8 mouse cellular contexts compared by ENCODE assay signal in genomic region chr8:119395072-119395950, GRCm38 (mm10). TPM values are rescaled to one million over a fixed set of nuclear protein-coding genes. Genes with fewer than 3 reads are reported as not detected.
DNase-seq lines count a peak whose midpoint lies in the region; ATAC-seq and TF ChIP-seq lines count a peak whose summit lies in the region.

No protein-coding gene starts in this region.

- peak; percentile 36 for DNase-seq in kidney, adult 9 months
- DNase-seq in kidney, adult 18-20 months, result no peak
- DNase-seq in ES-E14 (ENCODE audit: low read depth, low spot score), result no peak
- DNase-seq in embryo, embryonic 9.5 days (ENCODE audit: extremely low spot score), result peak; percentile 27
- peak; percentile 83 for DNase-seq in midbrain, embryonic 11.5 days (ENCODE audit: low spot score, missing footprints)
- DNase-seq in layer of hippocampus, adult 18-20 months (ENCODE audit: low spot score in 2 of 2), result no peak
- DNase-seq in urinary bladder, postnatal 36 days (ENCODE audit: low spot score in 2 of 2), result no peak

- no peaks in the 10 kb centered on the region for H3K36me3 ChIP-seq in ES-E14 (ENCODE audit: control insufficient read depth, insufficient read depth, low read length, poor library complexity, severe bottlenecking)
- no peaks in the 10 kb centered on the region for H3K36me3 ChIP-seq in hindbrain, embryonic 15.5 days
- no peaks in the 10 kb centered on the region for H3K36me3 ChIP-seq in midbrain, embryonic 11.5 days (ENCODE audit: control insufficient read depth, insufficient read depth, low read length)

- H3K9ac ChIP-seq in ES-E14 (ENCODE audit: insufficient read depth, low read depth, low read length, poor library complexity, severe bottlenecking), result peak overlapping the region; percentile 68
- peak overlapping the region; percentile 92 for H3K9ac ChIP-seq in hindbrain, embryonic 15.5 days
- peak overlapping the region; percentile 86 for H3K9ac ChIP-seq in midbrain, embryonic 11.5 days (ENCODE audit: low read length)

- no peak overlapping the region for H3K27ac ChIP-seq in ES-E14 (ENCODE audit: insufficient read depth, low read depth, low read length, poor library complexity, severe bottlenecking)
- peak overlapping the region; percentile 91 for H3K27ac ChIP-seq in hindbrain, embryonic 15.5 days (replicated peaks)
- peak overlapping the region; percentile 77 for H3K27ac ChIP-seq in midbrain, embryonic 11.5 days (ENCODE audit: low read depth, low read length)

- H3K4me3 ChIP-seq in ES-E14 (ENCODE audit: insufficient read depth in 1 of 2, low read depth in 1 of 2, low read length in 2 of 2, poor library complexity in 1 of 2, severe bottlenecking in 1 of 2), result peak overlapping the region; percentile 66 to 79
- H3K4me3 ChIP-seq in hindbrain, embryonic 15.5 days, result peak overlapping the region; percentile 91
- peak overlapping the region; percentile 83 for H3K4me3 ChIP-seq in midbrain, embryonic 11.5 days (ENCODE audit: low read depth, low read length)

- peaks cover 0 to 5% of the 10 kb centered on the region in 2 experiments; a peak in 1 of 4 replicates for H3K4me1 ChIP-seq in ES-E14 (ENCODE audit: control insufficient read depth in 2 of 2, insufficient read depth in 2 of 2, low read length in 2 of 2, poor library complexity in 1 of 2)
- peaks cover 26% of the 10 kb centered on the region for H3K4me1 ChIP-seq in hindbrain, embryonic 15.5 days (replicated peaks)
- H3K4me1 ChIP-seq in midbrain, embryonic 11.5 days (ENCODE audit: control insufficient read depth, insufficient read depth, low read length), result peaks cover 8% of the 10 kb centered on the region

- peak overlapping the region; percentile 100 for H3K4me2 ChIP-seq in hindbrain, embryonic 15.5 days
- peak overlapping the region; percentile 100 for H3K4me2 ChIP-seq in midbrain, embryonic 11.5 days

- H3K9me3 ChIP-seq in ES-E14 (ENCODE audit: control insufficient read depth, insufficient read depth, low read depth, low read length), result no peaks in the 10 kb centered on the region
- no peaks in the 10 kb centered on the region for H3K9me3 ChIP-seq in hindbrain, embryonic 15.5 days
- no peaks in the 10 kb centered on the region for H3K9me3 ChIP-seq in midbrain, embryonic 11.5 days (ENCODE audit: control insufficient read depth, low read length)

- ATAC-seq in hindbrain, embryonic 15.5 days (ENCODE audit: low FRiP score, low read depth), result peak; percentile 49
- peak; percentile 70 for ATAC-seq in midbrain, embryonic 11.5 days (ENCODE audit: low FRiP score)

- no peaks in the 10 kb centered on the region for H3K27me3 ChIP-seq in hindbrain, embryonic 15.5 days
- no peaks in the 10 kb centered on the region for H3K27me3 ChIP-seq in midbrain, embryonic 11.5 days (ENCODE audit: control insufficient read depth, insufficient read depth, low read length)

- WGBS in hindbrain, embryonic 15.5 days, result 11% methylated on average over 42 of the region's 83 CpGs
- 7% methylated on average over 67 of the region's 83 CpGs for WGBS in midbrain, embryonic 11.5 days

- in situ Hi-C loops in ES-E14 (cut with MboI; ENCODE audit: low sequenced_read_pairs in 2 of 2, unreplicated experiment in 2 of 2), result no loop called here

TF ChIP-seq in ES-E14, 5 proteins besides CTCF, POLR2A, EP300 and RAD21:
- TF ChIP-seq ZC3H11A (IDR thresholded peaks at IDR 0.05; ENCODE audit: borderline replicate concordance, low read depth, low read length) (no peak), CHD2 (IDR thresholded peaks at IDR 0.05; ENCODE audit: low read depth, low read length) (no peak), MAFK (IDR thresholded peaks at IDR 0.05; ENCODE audit: insufficient read depth, low read depth, low read length) (no peak), ZNF384 (IDR thresholded peaks at IDR 0.05; ENCODE audit: low read depth, low read length) (no peak), HCFC1 (IDR thresholded peaks at IDR 0.05; ENCODE audit: borderline replicate concordance, insufficient read depth, low read length) (no peak)

RNA-seq across cellular contexts. Expression of gene Mlycd, which starts 0.6 kb away (rescaled TPM):
- total RNA-seq in ES-E14 (2012; rRNA removed), result 4.9 and 5.8 TPM in 2 replicates
- 16.8 and 18.5 TPM in 2 replicates for polyA plus RNA-seq in hindbrain, embryonic 15.5 days (2015; fragmentation: Nextera tagmentation; extraction: Ambion mirVana)
- polyA plus RNA-seq in midbrain, embryonic 11.5 days (2014; fragmentation: Nextera tagmentation; extraction: Ambion mirVana), result 11.3 and 11.6 TPM in 2 replicates
- total RNA-seq in layer of hippocampus, adult 18-20 months (2021), result 10 to 100 TPM; 28.2 to 28.7 TPM

RNA-seq across cellular contexts. Expression of gene Osgin1, which starts 38.6 kb away (rescaled TPM):
- 0.32 and 0.36 TPM in 2 replicates for total RNA-seq in ES-E14 (2012; rRNA removed)
- 0.38 TPM in 2 replicates for polyA plus RNA-seq in hindbrain, embryonic 15.5 days (2015; fragmentation: Nextera tagmentation; extraction: Ambion mirVana)
- 0.21 and 0.26 TPM in 2 replicates for polyA plus RNA-seq in midbrain, embryonic 11.5 days (2014; fragmentation: Nextera tagmentation; extraction: Ambion mirVana)
- under 1 TPM; 0.58 to 0.67 TPM for total RNA-seq in layer of hippocampus, adult 18-20 months (2021)

RNA-seq across cellular contexts. Expression of gene Hsbp1, which starts 51.0 kb away (rescaled TPM):
- total RNA-seq in ES-E14 (2012; rRNA removed), result 94.5 and 98.9 TPM in 2 replicates
- polyA plus RNA-seq in hindbrain, embryonic 15.5 days (2015; fragmentation: Nextera tagmentation; extraction: Ambion mirVana), result 757 and 781 TPM in 2 replicates
- polyA plus RNA-seq in midbrain, embryonic 11.5 days (2014; fragmentation: Nextera tagmentation; extraction: Ambion mirVana), result 370 and 374 TPM in 2 replicates
- 100 to 1,000 TPM; 317 to 341 TPM for total RNA-seq in layer of hippocampus, adult 18-20 months (2021)

RNA-seq across cellular contexts. Expression of gene Necab2, which starts 51.2 kb away (rescaled TPM):
- total RNA-seq in ES-E14 (2012; rRNA removed), result 4.5 and 8.5 TPM in 2 replicates
- polyA plus RNA-seq in hindbrain, embryonic 15.5 days (2015; fragmentation: Nextera tagmentation; extraction: Ambion mirVana), result 45.8 and 48.3 TPM in 2 replicates
- polyA plus RNA-seq in midbrain, embryonic 11.5 days (2014; fragmentation: Nextera tagmentation; extraction: Ambion mirVana), result 18.9 and 20.3 TPM in 2 replicates
- total RNA-seq in layer of hippocampus, adult 18-20 months (2021), result 100 to 1,000 TPM; 124 to 125 TPM

Comparison
In these comparisons a context has a peak if more than half of its experiments do, and no peak if none do; other contexts are left out.
1. DNase-seq: peak in kidney, adult 9 months (single experiment), embryo, embryonic 9.5 days (single experiment) and midbrain, embryonic 11.5 days (single experiment); none in kidney, adult 18-20 months (single experiment), ES-E14 (single experiment), layer of hippocampus, adult 18-20 months (0 of 2) and urinary bladder, postnatal 36 days (0 of 2).
2. Peak in every context shown above with its lines, with median percentiles within 50 percentile points of each other: H3K4me3 ChIP-seq and H3K9ac ChIP-seq.